Mouse (Mus musculus) myocyte (in vitro differentiated cells): ENCODE data around the gene Lrrc18.

ENCODE experiments used
- POLR2A ChIP-seq: IDR thresholded peaks from one replicate; pipeline ENCODE4 v1.6.1; 2011; ENCODE audit warnings: low read depth, mild to moderate bottlenecking, control low read depth, moderate library complexity; ENCODE audit not compliant: insufficient read length
- SRF ChIP-seq: IDR thresholded peaks from one replicate; pipeline ENCODE4 v1.6.1; 2011; ENCODE audit warnings: low read depth; ENCODE audit not compliant: control insufficient read depth, insufficient read length

DNA sequence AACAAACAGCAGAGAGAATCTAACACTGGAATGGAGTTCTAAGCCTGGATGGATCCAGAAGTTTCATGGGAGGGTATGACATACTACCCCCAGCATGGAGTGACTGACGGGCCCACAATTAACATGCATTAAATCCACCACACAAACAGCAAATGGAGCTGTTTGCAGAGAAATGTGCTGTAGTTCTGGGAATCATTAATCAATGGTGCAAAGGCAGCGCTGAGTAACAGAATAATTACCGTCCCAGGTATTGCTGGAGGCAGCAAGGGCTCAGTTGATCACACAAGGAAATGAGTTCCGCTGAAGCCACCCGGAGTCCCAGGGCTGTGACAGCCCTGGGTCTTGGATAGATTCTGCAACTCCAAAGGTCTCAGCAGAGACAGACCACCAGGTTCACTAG, 44.2 kb downstream of the Lrrc18 start:
- TF ChIP-seq POLR2A: no peak
- no peak for TF ChIP-seq SRF
